Comparison of ENCODE assay signal across 13 mouse cellular contexts in the genomic region with DNA sequence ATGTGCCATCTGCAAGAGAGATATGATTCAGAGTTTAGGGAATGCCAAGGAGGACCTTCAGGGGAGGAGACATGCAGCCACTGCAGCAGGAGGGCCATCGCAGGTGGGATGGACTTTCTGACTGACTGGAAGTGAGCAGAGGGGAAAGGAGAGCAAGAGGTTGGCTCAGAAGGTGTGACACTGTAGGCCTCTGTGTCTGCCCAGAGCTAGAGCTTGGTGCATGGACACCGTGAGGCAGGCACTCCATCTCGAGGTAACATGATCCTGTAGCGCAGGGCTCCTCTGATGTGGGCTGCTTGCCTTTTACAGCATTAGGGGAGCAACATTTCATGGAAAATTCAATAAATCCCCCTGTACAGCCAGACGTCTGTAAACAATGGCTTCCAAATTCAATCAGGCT.
"Had no signal": no experiment of that assay in that cellular context is flagged by ENCODE, and none has a peak within 500 bp of the region (broad histone marks: within the 10 kb centered on the region; RNA-seq: fewer than 3 reads in every experiment).

No protein-coding gene starts in this region.

- H3K9ac ChIP-seq: kidney, embryonic 15.5 days; liver, embryonic 14.5 days; neural tube, embryonic 12.5 days; stomach, embryonic 15.5 days had no signal

- H3K27me3 ChIP-seq: stomach, embryonic 15.5 days had no signal

- H3K4me2 ChIP-seq: kidney, embryonic 15.5 days; neural tube, embryonic 12.5 days; stomach, embryonic 15.5 days had no signal

- H3K4me3 ChIP-seq: kidney, embryonic 15.5 days; neural tube, embryonic 12.5 days; stomach, embryonic 15.5 days had no signal

- H3K27ac ChIP-seq: kidney, embryonic 15.5 days; liver, embryonic 14.5 days; neural tube, embryonic 12.5 days; stomach, embryonic 15.5 days had no signal

- DNase-seq: kidney, adult 2 months; kidney, postnatal 14 days; layer of hippocampus, postnatal 36 days; lung, adult 18-20 months; midbrain, embryonic 14.5 days; retina, postnatal 1 day; right cerebral cortex, postnatal 4 days; spleen, adult 18-20 months; thymus, postnatal 36 days had no signal

- H3K36me3 ChIP-seq: kidney, embryonic 15.5 days; neural tube, embryonic 12.5 days; stomach, embryonic 15.5 days had no signal

- H3K9me3 ChIP-seq: kidney, embryonic 15.5 days; neural tube, embryonic 12.5 days; stomach, embryonic 15.5 days had no signal
